Mouse (Mus musculus): ENCODE results near the gene Tsc22d3. TPM values are rescaled to one million over a fixed set of nuclear protein-coding genes. Genes with fewer than 3 reads are reported as not detected.
A peak's percentile ranks its signal among the peaks of the same experiment; 100 is the strongest.

Tsc22d3 gene
- polyA plus RNA-seq (2015; fragmentation: Nextera tagmentation; extraction: Ambion mirVana), result 71.2 and 75.0 TPM in 2 replicates

DNA sequence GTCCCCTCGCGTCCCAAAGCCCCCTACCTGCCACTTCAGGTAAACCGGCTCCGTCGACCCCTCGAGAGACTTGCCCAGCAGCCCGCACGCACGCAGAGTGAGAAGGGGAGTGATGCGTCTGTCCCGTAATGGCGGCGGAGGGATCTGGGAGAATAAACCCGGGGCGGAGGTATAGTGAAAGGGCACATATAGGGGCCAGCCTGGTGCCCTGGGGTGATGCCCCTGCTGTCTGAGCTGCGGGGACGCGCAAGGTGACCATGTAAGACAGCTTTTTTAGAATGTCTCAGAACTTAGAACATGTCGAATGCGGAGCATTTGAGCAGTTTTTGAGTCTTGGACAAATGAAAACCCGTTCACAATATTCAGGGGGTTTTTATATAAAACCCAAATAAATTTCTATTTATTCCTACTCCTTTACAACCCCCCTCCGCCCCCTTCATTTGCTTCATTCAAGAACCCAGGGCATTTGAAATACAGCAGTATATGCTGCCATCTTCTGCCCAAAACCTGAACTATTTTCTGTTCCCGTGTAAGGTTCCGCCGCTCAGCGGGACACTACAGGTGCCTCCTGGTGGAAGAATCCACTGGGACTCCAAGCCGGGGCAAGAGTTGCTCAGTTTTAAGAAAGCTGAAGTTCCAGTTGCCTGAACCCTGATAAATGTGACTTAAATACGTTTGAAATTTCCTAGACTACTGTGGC, at the start of gene Tsc22d3:
Gene Tsc22d3, minus strand, starts transcription at position 250 of the 700 bp plus-strand sequence.
- H3K4me2 ChIP-seq (ENCODE audit: low read depth, low read length), result peak within 1 kb of the TSS; percentile 86
- 20% methylated on average over 28 of the region's 28 CpGs for WGBS
- no peak within 1 kb of the TSS for H3K27ac ChIP-seq (ENCODE audit: low read length)
- H3K4me3 ChIP-seq (ENCODE audit: low read length), result peak within 1 kb of the TSS; percentile 55
- ATAC-seq, result peak; percentile 43; the same call in 1 of the 2 replicates
- H3K27me3 ChIP-seq (replicated peaks; ENCODE audit: control insufficient read depth, insufficient read depth, low read length), result peaks cover 23% of the 10 kb centered on the region
- H3K9ac ChIP-seq (ENCODE audit: low read depth, low read length), result peak within 1 kb of the TSS; percentile 60; the same call in 1 of the 2 replicates
- H3K36me3 ChIP-seq (ENCODE audit: control insufficient read depth, insufficient read depth, low read length), result no peaks in the 10 kb centered on the region
- H3K9me3 ChIP-seq (ENCODE audit: control insufficient read depth, low read length), result no peaks in the 10 kb centered on the region
- 0 out of 2 replicates have a peak, but pooled peaks cover 4% of the 10 kb centered on the region for H3K4me1 ChIP-seq (ENCODE audit: control insufficient read depth, insufficient read depth, low read length)

DNA sequence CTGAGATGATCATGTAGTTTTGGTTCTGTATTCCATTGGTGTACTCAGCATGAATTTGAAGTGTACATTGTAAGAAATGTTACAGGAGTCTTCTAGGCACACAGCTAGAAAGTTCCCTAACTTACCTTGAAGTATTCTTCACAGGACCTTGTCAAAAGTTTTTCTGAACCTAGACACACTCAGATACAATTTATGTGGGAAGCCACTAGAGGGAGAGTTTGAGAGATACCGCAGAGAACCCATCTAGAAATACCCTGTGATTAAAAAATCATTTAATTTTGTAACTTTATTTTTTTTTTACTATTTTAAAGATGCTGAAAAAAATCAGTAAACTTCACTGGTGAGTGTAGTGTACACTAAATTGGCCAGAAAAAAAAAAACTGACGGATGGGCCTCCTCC, 39.1 kb upstream of the Tsc22d3 start:
- H3K4me1 ChIP-seq (ENCODE audit: control insufficient read depth, insufficient read depth, low read length), result no peaks in the 10 kb centered on the region
- H3K9me3 ChIP-seq (ENCODE audit: control insufficient read depth, low read length), result no peaks in the 10 kb centered on the region
- no peak overlapping the region for H3K4me2 ChIP-seq (ENCODE audit: low read depth, low read length)
- 52% methylated on average over 2 of the region's 2 CpGs for WGBS
- ATAC-seq, result no peak
- H3K4me3 ChIP-seq (ENCODE audit: low read length), result no peak overlapping the region
- H3K9ac ChIP-seq (ENCODE audit: low read depth, low read length), result no peak overlapping the region
- H3K27me3 ChIP-seq (replicated peaks; ENCODE audit: control insufficient read depth, insufficient read depth, low read length), result 0 out of 2 replicates have a peak, but pooled peaks cover 2% of the 10 kb centered on the region
- no peak overlapping the region for H3K27ac ChIP-seq (ENCODE audit: low read length)
- H3K36me3 ChIP-seq (ENCODE audit: control insufficient read depth, insufficient read depth, low read length), result no peaks in the 10 kb centered on the region

DNA sequence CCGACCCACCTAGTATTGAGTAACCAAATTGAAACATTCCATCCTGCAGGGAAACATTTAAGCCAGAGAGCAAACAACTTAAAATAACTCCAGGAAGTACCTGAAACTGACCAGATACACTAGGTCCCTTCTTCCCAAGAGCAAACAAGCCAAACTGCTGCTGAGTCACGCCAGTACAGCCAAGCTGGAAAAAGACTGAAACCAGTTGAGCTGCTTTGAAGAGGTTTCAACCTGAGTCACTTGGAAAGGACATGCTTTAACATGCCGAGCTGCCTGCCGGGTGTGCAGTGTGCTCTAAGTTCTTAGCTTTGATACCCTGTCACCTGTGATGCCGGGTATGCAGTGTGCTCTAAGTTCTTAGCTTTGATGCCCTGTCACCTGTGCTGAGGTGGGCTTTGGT, 37.6 kb upstream of the Tsc22d3 start:
- H3K4me2 ChIP-seq (ENCODE audit: low read depth, low read length), result no peak overlapping the region
- H3K9ac ChIP-seq (ENCODE audit: low read depth, low read length), result no peak overlapping the region
- WGBS, result 82% methylated on average over 5 of the region's 5 CpGs
- no peak overlapping the region for H3K27ac ChIP-seq (ENCODE audit: low read length)
- no peaks in the 10 kb centered on the region for H3K36me3 ChIP-seq (ENCODE audit: control insufficient read depth, insufficient read depth, low read length)
- no peaks in the 10 kb centered on the region for H3K9me3 ChIP-seq (ENCODE audit: control insufficient read depth, low read length)
- no peak overlapping the region for H3K4me3 ChIP-seq (ENCODE audit: low read length)
- ATAC-seq, result no peak
- 0 out of 2 replicates have a peak, but pooled peaks cover 2% of the 10 kb centered on the region for H3K27me3 ChIP-seq (replicated peaks; ENCODE audit: control insufficient read depth, insufficient read depth, low read length)
- no peaks in the 10 kb centered on the region for H3K4me1 ChIP-seq (ENCODE audit: control insufficient read depth, insufficient read depth, low read length)

DNA sequence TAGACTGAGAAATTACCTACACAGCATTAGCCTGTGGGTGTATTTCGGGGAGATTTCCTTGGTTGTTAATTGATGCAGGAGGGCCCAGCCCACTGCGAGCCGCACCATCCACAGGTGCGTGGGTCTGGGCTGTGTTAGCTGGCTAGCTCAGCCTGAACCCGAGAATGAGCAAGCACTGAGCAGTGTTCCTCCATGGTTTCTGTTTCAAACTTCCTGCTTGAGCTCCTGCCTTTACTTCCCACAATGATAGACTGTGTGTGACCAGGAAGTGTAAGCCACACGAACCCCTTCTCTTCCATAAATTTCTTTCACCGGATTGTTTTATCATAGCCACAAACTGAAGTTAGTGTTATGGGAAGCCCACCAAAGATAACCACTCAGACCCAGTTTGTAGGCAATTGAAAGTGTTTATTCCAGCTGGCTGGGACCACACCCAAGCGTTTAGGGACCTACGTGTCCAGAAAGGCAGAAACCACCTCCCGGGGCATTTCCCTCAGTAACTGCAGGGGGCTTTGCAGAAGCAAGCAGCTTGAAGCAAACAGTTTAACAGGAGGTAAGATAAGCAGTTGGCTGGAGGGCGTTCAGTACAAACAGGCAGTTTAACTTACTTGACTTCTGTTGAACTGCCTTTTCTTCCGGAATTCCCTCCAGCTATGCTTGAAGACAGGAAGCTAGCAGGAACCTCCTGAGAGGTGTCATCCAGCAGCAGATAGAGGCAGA, 24.6 kb upstream of the Tsc22d3 start:
- H3K9me3 ChIP-seq (ENCODE audit: control insufficient read depth, low read length), result no peaks in the 10 kb centered on the region
- no peak overlapping the region for H3K27ac ChIP-seq (ENCODE audit: low read length)
- no peaks in the 10 kb centered on the region for H3K4me1 ChIP-seq (ENCODE audit: control insufficient read depth, insufficient read depth, low read length)
- H3K27me3 ChIP-seq (replicated peaks; ENCODE audit: control insufficient read depth, insufficient read depth, low read length), result no peaks in the 10 kb centered on the region
- H3K36me3 ChIP-seq (ENCODE audit: control insufficient read depth, insufficient read depth, low read length), result no peaks in the 10 kb centered on the region
- ATAC-seq, result no peak
- H3K9ac ChIP-seq (ENCODE audit: low read depth, low read length), result no peak overlapping the region
- WGBS, result 51% methylated on average over 12 of the region's 12 CpGs
- H3K4me3 ChIP-seq (ENCODE audit: low read length), result no peak overlapping the region
- H3K4me2 ChIP-seq (ENCODE audit: low read depth, low read length), result 0 out of 2 replicates have a peak overlapping the region, but pooled peaks have one; percentile 19

DNA sequence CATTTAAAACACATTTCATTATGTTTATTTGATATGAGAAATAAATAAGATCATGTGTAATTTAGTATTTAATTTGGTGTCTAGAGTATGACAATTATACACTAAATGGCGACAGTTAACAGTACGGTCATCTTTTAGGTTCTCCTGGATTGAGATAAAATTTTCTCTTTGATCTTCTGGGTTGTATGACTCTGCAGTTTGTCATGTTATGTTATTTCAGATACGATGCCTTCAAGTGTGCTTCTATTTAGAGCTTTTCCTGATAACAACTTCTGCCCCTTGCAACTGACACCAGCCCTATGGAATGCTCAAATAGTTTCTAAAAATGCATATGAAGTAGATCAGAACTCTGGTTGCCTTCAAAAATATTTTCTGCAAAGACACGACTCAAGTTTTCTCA, 9.5 kb upstream of the Tsc22d3 start:
- ATAC-seq, result no peak
- no peaks in the 10 kb centered on the region for H3K36me3 ChIP-seq (ENCODE audit: control insufficient read depth, insufficient read depth, low read length)

DNA sequence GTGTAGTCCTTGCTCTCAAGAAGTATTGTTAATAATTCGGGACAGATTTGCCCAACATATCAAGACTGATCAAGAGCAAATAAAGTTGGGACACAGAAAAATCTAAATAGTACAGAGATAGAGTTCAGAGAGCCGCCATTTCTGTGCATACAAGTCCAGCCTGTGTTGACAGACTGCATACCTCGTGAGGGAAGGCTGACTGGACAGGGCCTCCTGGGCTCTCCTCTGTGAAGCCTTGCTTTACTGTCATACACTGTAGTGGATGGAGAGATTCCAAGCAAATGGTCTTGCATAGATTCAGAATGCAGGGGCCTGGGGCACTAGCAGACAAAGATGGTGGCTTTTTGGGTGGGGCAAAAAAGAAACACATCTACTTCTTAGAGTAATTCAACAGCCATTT, 1.4 kb upstream of the Tsc22d3 start:
- Histone ChIP-seq H3K4me3 (ENCODE audit: low read length) (no peak overlapping the region), H3K36me3 (ENCODE audit: control insufficient read depth, insufficient read depth, low read length) (no peaks in the 10 kb centered on the region), H3K4me1 (ENCODE audit: control insufficient read depth, insufficient read depth, low read length) (0 out of 2 replicates have a peak, but pooled peaks cover 4% of the 10 kb centered on the region), H3K9me3 (ENCODE audit: control insufficient read depth, low read length) (no peaks in the 10 kb centered on the region), H3K27me3 (replicated peaks; ENCODE audit: control insufficient read depth, insufficient read depth, low read length) (peaks cover 23% of the 10 kb centered on the region), H3K9ac (ENCODE audit: low read depth, low read length) (no peak overlapping the region), H3K4me2 (ENCODE audit: low read depth, low read length) (no peak overlapping the region), H3K27ac (ENCODE audit: low read length) (no peak overlapping the region)
- WGBS, result 63% methylated on average over 3 of the region's 3 CpGs
- ATAC-seq, result no peak

More for the DNA sequence above, 9.5 kb upstream of the Tsc22d3 start:
- no peak overlapping the region for H3K27ac ChIP-seq (ENCODE audit: low read length)
- peaks cover 6% of the 10 kb centered on the region; the same call in 1 of the 2 replicates for H3K27me3 ChIP-seq (replicated peaks; ENCODE audit: control insufficient read depth, insufficient read depth, low read length)
- no peaks in the 10 kb centered on the region for H3K9me3 ChIP-seq (ENCODE audit: control insufficient read depth, low read length)
- no peak overlapping the region for H3K4me3 ChIP-seq (ENCODE audit: low read length)
- H3K4me2 ChIP-seq (ENCODE audit: low read depth, low read length), result no peak overlapping the region
- H3K9ac ChIP-seq (ENCODE audit: low read depth, low read length), result no peak overlapping the region
- H3K4me1 ChIP-seq (ENCODE audit: control insufficient read depth, insufficient read depth, low read length), result no peaks in the 10 kb centered on the region
- whole genome bisulfite sequencing, result 82% methylated on average over 4 of the region's 4 CpGs

DNA sequence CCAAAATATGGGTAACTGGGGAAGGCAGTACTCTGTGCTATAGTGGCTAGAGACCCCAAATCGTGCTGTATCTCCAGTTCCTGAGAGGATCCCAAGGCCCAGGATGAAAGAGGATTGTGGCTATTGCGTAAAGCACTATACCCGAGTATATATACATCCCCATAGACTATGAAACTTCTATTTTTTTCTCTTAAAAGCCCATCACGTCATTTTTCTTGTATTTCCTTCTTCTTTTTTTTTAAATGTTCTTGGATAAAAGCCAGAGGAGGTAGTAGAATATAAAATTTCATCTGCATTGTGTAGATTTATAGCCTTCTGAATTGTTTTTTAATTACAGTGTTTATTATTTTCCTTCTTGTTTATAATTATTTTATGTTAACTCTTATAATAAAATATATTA, 852 bp upstream of the Tsc22d3 start:
- ATAC-seq, result no peak
- H3K4me2 ChIP-seq (ENCODE audit: low read depth, low read length), result no peak overlapping the region
- H3K9me3 ChIP-seq (ENCODE audit: control insufficient read depth, low read length), result no peaks in the 10 kb centered on the region
- H3K9ac ChIP-seq (ENCODE audit: low read depth, low read length), result no peak overlapping the region
- H3K27me3 ChIP-seq (replicated peaks; ENCODE audit: control insufficient read depth, insufficient read depth, low read length), result peaks cover 23% of the 10 kb centered on the region
- H3K27ac ChIP-seq (ENCODE audit: low read length), result no peak overlapping the region
- H3K36me3 ChIP-seq (ENCODE audit: control insufficient read depth, insufficient read depth, low read length), result no peaks in the 10 kb centered on the region
- WGBS, result 61% methylated on average over 4 of the region's 4 CpGs
- H3K4me1 ChIP-seq (ENCODE audit: control insufficient read depth, insufficient read depth, low read length), result 0 out of 2 replicates have a peak, but pooled peaks cover 4% of the 10 kb centered on the region
- no peak overlapping the region for H3K4me3 ChIP-seq (ENCODE audit: low read length)

DNA sequence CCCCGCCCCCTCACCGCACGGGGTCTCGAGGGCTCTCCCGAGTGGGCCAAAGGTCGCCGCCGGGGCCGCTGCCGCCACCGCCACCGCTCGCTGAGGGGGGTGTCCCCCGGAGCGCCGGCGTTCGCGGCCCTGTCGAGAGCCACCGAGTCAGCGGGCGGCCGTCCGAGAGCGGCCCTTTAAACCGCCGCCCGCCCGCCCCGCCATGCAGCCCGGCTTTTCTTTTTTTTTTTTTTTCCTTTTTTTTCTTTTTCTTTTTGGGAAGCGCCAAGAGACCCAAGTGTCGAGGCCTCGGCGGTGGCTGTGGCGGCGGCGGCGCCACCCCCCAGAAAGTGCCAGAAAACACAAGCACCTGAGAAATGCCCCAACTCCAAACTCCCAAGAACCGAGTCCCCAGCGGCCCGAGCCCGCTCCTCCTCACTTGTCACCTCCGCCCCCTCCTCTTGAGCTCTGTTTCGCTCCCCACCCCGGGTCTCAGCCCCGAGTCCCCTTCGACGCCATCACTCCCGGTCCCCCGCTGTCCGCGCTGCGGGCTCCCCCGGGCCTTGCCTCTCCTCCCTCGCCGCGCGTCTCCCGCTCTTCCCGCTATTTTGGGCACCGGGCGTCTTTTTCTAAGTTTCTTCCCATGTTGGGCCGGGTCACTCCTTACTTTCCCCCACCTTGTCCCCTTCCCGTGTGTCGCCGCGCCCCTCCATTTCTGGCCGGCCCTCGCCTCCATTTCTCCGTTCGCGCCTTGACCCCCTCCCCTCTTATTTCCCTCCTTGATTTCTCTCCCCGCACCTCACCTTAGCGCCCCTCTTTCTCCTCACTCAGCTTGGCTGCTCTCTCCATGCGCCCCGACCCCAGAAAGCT, 674 bp downstream of the Tsc22d3 start:
- Histone ChIP-seq H3K4me3 (ENCODE audit: low read length) (peak overlapping the region; percentile 55), H3K4me1 (ENCODE audit: control insufficient read depth, insufficient read depth, low read length) (0 out of 2 replicates have a peak, but pooled peaks cover 4% of the 10 kb centered on the region), H3K27ac (ENCODE audit: low read length) (no peak overlapping the region), H3K36me3 (ENCODE audit: control insufficient read depth, insufficient read depth, low read length) (no peaks in the 10 kb centered on the region), H3K9me3 (ENCODE audit: control insufficient read depth, low read length) (no peaks in the 10 kb centered on the region), H3K4me2 (ENCODE audit: low read depth, low read length) (peak overlapping the region; percentile 86), H3K27me3 (replicated peaks; ENCODE audit: control insufficient read depth, insufficient read depth, low read length) (peaks cover 23% of the 10 kb centered on the region), H3K9ac (ENCODE audit: low read depth, low read length) (peak overlapping the region; percentile 60; the same call in 1 of the 2 replicates)
- 16% methylated on average over 53 of the region's 78 CpGs for WGBS
- ATAC-seq, result peak; percentile 51

Data from intestine, embryonic 16.5 days (tissue).